Mouse (Mus musculus) kidney, adult 2 months (tissue): ENCODE results near the gene Asb6.

Experiments used
- CTCF ChIP-seq: fragments of 200-500 bp; conservative IDR thresholded peaks from 2 replicates; pipeline ENCODE4 v1.5.1; 2011; ENCODE audit warnings: low read depth, mild to moderate bottlenecking, control low read depth, low read length, moderate library complexity, mixed read lengths; ENCODE audit not compliant: insufficient read depth, insufficient read length
- POLR2A ChIP-seq: fragments of 200-500 bp; IDR thresholded peaks from one replicate; pipeline ENCODE4 v1.6.1; 2011; ENCODE audit warnings: low read depth, low read length, control low read depth

DNA sequence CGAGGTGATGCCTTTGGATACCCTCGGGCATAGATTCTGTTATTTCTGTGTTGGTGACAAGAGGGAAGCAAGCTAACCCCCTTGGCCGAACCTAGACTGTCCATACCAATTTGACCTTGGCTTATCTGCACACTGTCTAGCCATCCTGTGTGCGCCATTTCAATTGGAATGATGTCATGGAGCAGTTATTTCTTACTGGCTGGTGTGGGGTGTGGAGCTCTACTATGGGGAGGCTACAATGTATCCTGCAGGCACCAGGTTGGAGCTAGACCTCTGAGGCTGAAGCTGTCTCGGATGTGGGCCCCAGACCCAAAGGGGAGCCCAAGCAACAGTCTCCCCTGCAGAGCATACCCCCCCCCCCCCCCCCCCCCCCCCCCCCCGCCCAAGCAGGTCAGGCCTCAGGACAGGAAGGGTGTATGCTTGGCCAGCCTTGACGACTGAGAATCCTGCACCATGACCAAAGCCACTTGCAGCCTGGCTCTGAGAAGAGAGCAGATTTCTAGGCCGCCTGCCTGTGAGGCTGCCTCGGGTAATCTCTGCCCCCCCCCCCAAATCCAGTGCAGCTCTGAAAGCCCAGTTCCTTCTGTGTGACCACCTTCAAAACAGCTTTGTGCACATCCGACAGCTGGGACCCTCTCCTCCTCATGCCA is 4.4 kb upstream of the Asb6 start, which contains the start of gene Prrx2:
- no peak for TF ChIP-seq POLR2A
- TF ChIP-seq CTCF = no peak
